Comparison of ENCODE assay signal across 13 mouse cellular contexts in the genomic region with DNA sequence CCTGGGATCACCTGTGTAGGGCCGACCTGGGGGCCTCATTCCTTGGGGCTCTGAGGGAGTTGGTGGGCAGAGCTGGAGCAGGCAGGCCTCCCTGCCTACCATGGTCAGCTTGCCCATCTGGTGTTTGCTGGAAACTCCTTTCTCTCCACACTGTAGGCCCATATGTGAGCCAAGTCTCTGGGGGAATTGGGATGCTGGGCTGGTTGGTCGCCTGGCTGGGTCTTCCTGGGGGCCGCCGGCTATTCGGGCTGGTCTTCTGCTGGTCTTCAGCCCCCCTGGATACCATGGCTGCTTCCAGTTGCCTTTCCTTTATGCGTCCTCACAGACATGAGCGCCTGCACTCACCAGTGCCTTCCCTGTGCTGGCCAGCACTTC.
DNase-seq lines count a peak whose midpoint lies in the region; ATAC-seq and TF ChIP-seq lines count a peak whose summit lies in the region.
"Had no signal": no experiment of that assay in that cellular context is flagged by ENCODE, and none has a peak within 500 bp of the region (broad histone marks: within the 10 kb centered on the region; RNA-seq: fewer than 3 reads in every experiment).

No protein-coding gene starts in this region.

- H3K4me1 ChIP-seq in cerebellum, adult 2 months (ENCODE audit: control insufficient read depth, insufficient read depth, low read length), result peaks cover 62% of the 10 kb centered on the region
- H3K4me1 ChIP-seq in embryonic facial prominence, embryonic 14.5 days (ENCODE audit: control insufficient read depth, insufficient read depth, low read length), result peaks cover 56% of the 10 kb centered on the region
- peaks cover 94% of the 10 kb centered on the region for H3K4me1 ChIP-seq in hindbrain, embryonic 15.5 days (replicated peaks)
- H3K4me1 ChIP-seq in midbrain, postnatal 0 days (ENCODE audit: insufficient read depth, low read length), result peaks cover 28% of the 10 kb centered on the region

- H3K9me3 ChIP-seq in embryonic facial prominence, embryonic 14.5 days (ENCODE audit: control insufficient read depth, low read length), result no peaks in the 10 kb centered on the region
- H3K9me3 ChIP-seq in hindbrain, embryonic 15.5 days, result no peaks in the 10 kb centered on the region
- H3K9me3 ChIP-seq in midbrain, postnatal 0 days (ENCODE audit: low read length), result no peaks in the 10 kb centered on the region
- H3K9me3 ChIP-seq: liver, embryonic 15.5 days had no signal

- peak overlapping the region; percentile 27 for H3K4me3 ChIP-seq in cerebellum, adult 2 months (replicated peaks; ENCODE audit: insufficient read depth, low read depth, low read length)
- no peak overlapping the region for H3K4me3 ChIP-seq in embryonic facial prominence, embryonic 14.5 days (ENCODE audit: low read depth, low read length)
- H3K4me3 ChIP-seq in hindbrain, embryonic 15.5 days, result no peak overlapping the region
- H3K4me3 ChIP-seq in midbrain, postnatal 0 days (ENCODE audit: low read depth, low read length), result no peak overlapping the region
- H3K4me3 ChIP-seq: liver, embryonic 15.5 days had no signal

- peak; percentile 2; the same call in 1 of the 2 replicates for ATAC-seq in embryonic facial prominence, embryonic 14.5 days (ENCODE audit: low read depth)
- ATAC-seq in hindbrain, embryonic 15.5 days (ENCODE audit: low FRiP score, low read depth), result peak; percentile 12; the same call in 1 of the 2 replicates
- ATAC-seq in midbrain, postnatal 0 days (ENCODE audit: low FRiP score), result no peak
- ATAC-seq: inflammation-experienced regulatory T-cells, adult 6 months had no signal

- intact Hi-C loops in left cerebral cortex, postnatal 14 days (cut with DNase I), result no loop called here

- H3K27ac ChIP-seq in cerebellum, adult 2 months (ENCODE audit: insufficient read depth, low read length), result peak overlapping the region; percentile 56
- no peak overlapping the region; the same call in 1 of the 2 replicates for H3K27ac ChIP-seq in embryonic facial prominence, embryonic 14.5 days (replicated peaks; ENCODE audit: low read depth, low read length)
- peak overlapping the region; percentile 72 for H3K27ac ChIP-seq in hindbrain, embryonic 15.5 days (replicated peaks)
- H3K27ac ChIP-seq in midbrain, postnatal 0 days (ENCODE audit: low read depth, low read length), result peak overlapping the region; percentile 32; the same call in 1 of the 2 replicates
- H3K27ac ChIP-seq: liver, embryonic 15.5 days had no signal

- TF ChIP-seq CTCF in cerebellum, adult 2 months (IDR thresholded peaks at IDR 0.05; ENCODE audit: borderline replicate concordance, insufficient read depth, low read depth, low read length), result no peak
- TF ChIP-seq CTCF in midbrain, postnatal 0 days (IDR thresholded peaks at IDR 0.05), result no peak

- TF ChIP-seq POLR2A in cerebellum, adult 2 months (IDR thresholded peaks at IDR 0.05; ENCODE audit: borderline replicate concordance, insufficient read depth, low read length), result no peak

- H3K9ac ChIP-seq in embryonic facial prominence, embryonic 14.5 days (ENCODE audit: low read depth, low read length), result peak overlapping the region; percentile 23; the same call in 1 of the 2 replicates
- H3K9ac ChIP-seq in hindbrain, embryonic 15.5 days, result 0 out of 2 replicates have a peak overlapping the region, but pooled peaks have one; percentile 15
- no peak overlapping the region for H3K9ac ChIP-seq in midbrain, postnatal 0 days (replicated peaks; ENCODE audit: low read length, poor library complexity, severe bottlenecking)
- H3K9ac ChIP-seq: liver, embryonic 15.5 days had no signal

- WGBS in cerebellum, adult 2 months, result 22% methylated on average over 7 of the region's 7 CpGs
- 63% methylated on average over 7 of the region's 7 CpGs for WGBS in embryonic facial prominence, embryonic 14.5 days
- WGBS in hindbrain, embryonic 15.5 days, result 35% methylated on average over 7 of the region's 7 CpGs
- 33% methylated on average over 7 of the region's 7 CpGs for WGBS in midbrain, postnatal 0 days

- no peaks in the 10 kb centered on the region for H3K27me3 ChIP-seq in cerebellum, adult 2 months (ENCODE audit: control insufficient read depth, insufficient read depth, low read length)
- no peaks in the 10 kb centered on the region for H3K27me3 ChIP-seq in embryonic facial prominence, embryonic 14.5 days (replicated peaks; ENCODE audit: control insufficient read depth, insufficient read depth, low read length)
- H3K27me3 ChIP-seq in hindbrain, embryonic 15.5 days, result no peaks in the 10 kb centered on the region
- H3K27me3 ChIP-seq in midbrain, postnatal 0 days (ENCODE audit: insufficient read depth, low read length), result no peaks in the 10 kb centered on the region
- H3K27me3 ChIP-seq: liver, embryonic 15.5 days had no signal

- DNase-seq in cerebellum, adult 2 months, result no peak
- DNase-seq in cerebellum, postnatal 36 days, result no peak
- no peak for DNase-seq in embryonic facial prominence, embryonic 14.5 days (ENCODE audit: low spot score)
- peak; percentile 66 for DNase-seq in midbrain, postnatal 0 days (ENCODE audit: low spot score)
- DNase-seq in ovary, postnatal 36 days (ENCODE audit: low spot score), result no peak
- DNase-seq in thymus, postnatal 25 days, result no peak
- DNase-seq in left cerebral cortex, postnatal 14 days (ENCODE audit: low spot score in 2 of 2), result no peak
- DNase-seq: adrenal gland, adult 8-10 months; gastrocnemius, postnatal 14 days; thymus, postnatal 14 days had no signal

- no peak overlapping the region for H3K4me2 ChIP-seq in embryonic facial prominence, embryonic 14.5 days (ENCODE audit: low read depth, low read length)
- H3K4me2 ChIP-seq in hindbrain, embryonic 15.5 days, result peak overlapping the region; percentile 11
- H3K4me2 ChIP-seq in midbrain, postnatal 0 days (ENCODE audit: low read depth, low read length, poor library complexity, severe bottlenecking), result peak overlapping the region; percentile 18; the same call in 1 of the 2 replicates
- H3K4me2 ChIP-seq: liver, embryonic 15.5 days had no signal

- no peaks in the 10 kb centered on the region for H3K36me3 ChIP-seq in embryonic facial prominence, embryonic 14.5 days (ENCODE audit: control insufficient read depth, insufficient read depth, low read length)
- no peaks in the 10 kb centered on the region for H3K36me3 ChIP-seq in hindbrain, embryonic 15.5 days
- no peaks in the 10 kb centered on the region for H3K36me3 ChIP-seq in midbrain, postnatal 0 days (ENCODE audit: insufficient read depth, low read length)
